Mouse (Mus musculus) ovary, postnatal 14 days (tissue): ENCODE data around the gene Tex33.
A peak's percentile ranks its signal among the peaks of the same experiment; 100 is the strongest.
"Not testable (repeated sequence)": the region's sequence is repeated elsewhere in the genome, so short reads cannot be mapped to it uniquely, and the experiment has no call there.

Experiments used
- DNase-seq: peaks from one replicate; pipeline ENCODE4 v3.0.0; 2022; ENCODE audit warnings: low spot score

The Tex33 gene

GRCm38 (mm10) chr15:78374204-78374603 lies 21.5 kb downstream of the Tex33 start:
- no peak for DNase-seq

DNA sequence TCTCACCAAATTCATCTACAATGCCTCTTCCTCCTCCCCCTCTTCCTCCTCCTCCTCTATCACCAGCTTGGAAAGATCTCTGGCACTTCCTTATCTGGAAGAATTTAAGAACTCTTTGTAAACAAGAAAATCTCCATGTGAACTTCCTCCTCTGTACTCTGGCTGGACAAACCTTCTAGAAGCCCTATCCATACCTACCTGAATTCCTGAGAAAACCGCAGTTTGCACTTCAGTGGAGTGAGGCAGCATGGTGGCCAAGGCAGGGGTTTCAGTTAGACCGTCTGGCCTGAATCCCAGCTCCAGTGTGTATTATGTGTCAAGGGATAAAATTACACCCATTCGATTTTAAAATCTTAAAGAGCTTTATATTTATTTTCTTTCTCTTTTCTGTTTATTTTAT lies 22.9 kb downstream of the Tex33 start:
- no peak for DNase-seq

DNA sequence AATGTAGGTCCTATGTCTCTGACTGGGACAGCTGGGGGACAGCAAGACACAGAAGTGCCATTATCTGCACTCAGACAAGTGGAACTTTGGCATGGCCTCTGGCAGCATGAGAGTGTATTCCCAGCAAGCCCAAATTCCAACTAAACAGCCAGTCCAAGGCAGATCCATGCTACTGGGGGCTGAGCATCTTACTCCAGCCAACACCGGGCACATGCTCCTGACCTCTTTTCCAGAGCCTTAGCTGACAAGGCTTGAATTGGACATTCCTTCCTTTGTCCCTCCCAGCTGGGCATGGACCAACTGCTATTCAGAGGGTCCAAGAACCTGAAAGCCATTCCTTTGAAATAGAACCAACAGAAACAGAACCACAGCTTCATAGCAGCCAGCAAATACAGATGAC lies 26.1 kb downstream of the Tex33 start:
- no peak for DNase-seq

DNA sequence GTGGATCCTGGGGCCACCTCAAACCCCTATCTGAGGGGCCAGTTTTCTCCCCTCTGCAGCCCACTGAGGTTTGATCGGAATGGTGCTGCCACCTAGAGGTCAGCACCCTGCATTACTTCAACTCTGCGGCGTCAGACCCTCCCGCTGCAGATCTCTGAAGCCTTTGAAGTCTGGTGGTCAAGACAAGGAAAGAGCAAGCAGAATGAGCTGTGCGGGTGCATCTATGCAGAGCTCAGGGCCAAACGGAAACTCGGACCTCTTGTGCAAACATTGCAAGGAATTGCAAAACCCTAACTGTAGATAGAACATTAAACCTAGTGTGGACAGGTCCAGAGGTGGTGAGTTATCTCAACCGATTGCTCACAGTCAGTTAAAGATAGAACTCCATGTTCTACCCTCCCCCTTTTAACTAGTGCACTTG lies 26.8 kb downstream of the Tex33 start:
- DNase-seq: peak; percentile 39

- no peak for DNase-seq
Measured at GRCm38 (mm10) chr15:78367811-78368210, 27.9 kb downstream of the Tex33 start.

- no peak for DNase-seq
Measured at GRCm38 (mm10) chr15:78366875-78367274, 28.8 kb downstream of the Tex33 start.

DNA sequence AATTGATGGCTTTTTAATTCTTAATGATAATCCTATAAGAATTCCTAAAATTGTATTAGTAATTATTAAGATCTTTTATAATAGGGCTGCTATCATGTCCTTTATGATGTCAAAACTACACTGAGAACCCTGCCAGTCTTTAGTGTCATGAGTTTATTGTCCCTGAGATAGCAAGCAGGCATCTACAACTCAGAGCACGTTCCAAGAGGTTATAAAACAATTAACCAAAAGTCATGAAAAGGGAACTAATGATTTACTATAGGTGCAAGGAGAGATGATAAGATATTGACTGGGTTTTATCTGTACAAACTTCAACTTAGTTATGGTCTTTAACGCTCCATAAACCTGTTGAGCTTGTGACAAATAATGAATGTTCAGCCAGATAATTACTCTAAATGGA lies 29.8 kb downstream of the Tex33 start:
- DNase-seq: no peak

DNA sequence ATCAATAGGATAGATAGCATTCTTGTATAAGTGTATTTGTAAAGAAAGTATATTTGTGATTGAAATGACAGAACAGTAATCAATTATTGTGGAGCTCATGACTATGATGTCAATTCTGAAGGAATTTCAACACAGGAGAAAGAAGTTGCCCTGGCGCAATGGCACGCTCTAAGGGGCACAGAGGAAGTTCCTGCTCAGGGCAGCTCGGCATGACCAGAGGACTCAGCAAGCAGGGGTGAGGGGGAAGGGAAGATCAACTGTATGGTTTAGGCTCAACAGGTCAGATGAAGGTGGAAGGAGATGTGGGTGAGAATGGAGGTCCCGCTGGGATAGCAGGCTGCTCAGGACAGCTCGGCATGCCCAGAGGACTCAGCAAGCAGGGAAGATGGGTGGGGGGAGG lies 40.2 kb downstream of the Tex33 start:
- DNase-seq: no peak

DNA sequence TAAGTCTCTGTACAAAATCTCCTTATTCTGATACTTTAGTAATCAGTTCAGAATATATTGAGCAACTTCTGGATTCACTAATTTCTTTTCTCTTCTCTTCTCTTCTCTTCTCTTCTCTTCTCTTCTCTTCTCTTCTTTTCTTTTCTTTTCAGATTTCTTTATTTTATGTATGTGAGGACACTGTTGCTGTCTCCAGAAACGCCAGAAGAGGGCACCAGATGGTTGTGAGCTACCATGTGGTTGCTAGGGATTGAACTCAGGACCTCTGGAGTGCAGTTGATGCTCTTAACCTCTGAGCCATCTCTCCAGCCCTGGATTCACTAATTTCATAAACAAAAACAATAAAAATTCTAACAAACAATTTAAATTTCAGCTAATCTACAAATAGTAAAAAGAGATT lies 40.8 kb downstream of the Tex33 start:
- peak; percentile 50 for DNase-seq

DNA sequence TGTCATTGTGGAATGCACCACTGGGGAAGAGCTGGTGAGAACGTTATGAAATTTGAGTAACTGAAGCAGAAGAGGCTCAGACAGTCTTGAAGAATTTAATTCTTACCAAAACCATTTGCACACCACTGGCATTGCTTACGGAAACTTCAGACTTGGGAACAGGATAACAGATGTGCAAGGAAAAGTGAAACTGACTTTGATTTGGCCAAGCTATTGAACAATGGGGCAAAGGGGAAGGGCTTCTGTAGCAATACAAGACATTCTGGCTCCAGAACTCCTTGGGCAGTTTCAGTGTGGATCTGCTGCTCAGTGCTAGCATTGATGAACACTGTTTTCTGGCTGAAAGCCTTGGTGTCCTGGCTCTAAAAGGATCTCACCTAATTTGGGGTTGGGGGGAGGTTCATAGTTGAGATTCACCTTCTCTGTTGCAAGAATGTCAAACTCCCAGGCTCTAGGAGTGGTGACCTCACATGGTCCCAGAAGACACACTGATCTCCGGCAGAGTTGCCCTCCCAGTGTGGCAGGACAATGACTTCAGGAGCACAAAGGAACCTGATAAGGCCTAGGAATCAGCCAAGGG lies 44.0 kb downstream of the Tex33 start:
- no peak for DNase-seq

DNA sequence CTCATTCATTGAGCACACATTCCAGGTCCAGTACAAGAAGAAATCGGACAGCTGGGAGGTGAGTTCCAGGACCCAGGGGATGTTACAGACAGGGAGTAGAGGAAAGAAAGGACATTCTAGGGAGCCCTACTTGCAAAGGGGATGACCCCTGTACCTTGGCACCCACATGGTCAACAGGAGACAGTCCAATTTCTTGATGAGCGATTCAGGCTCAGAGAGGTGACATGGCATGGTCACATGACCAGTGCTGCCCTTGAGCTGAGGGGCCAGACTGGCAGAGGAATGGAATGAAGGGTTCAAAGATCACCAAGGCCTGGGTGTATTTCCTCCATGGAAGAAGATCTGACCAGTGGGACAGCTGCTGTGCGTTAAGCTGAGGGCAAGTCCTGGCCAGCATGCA lies 51.1 kb downstream of the Tex33 start:
- DNase-seq: no peak

DNA sequence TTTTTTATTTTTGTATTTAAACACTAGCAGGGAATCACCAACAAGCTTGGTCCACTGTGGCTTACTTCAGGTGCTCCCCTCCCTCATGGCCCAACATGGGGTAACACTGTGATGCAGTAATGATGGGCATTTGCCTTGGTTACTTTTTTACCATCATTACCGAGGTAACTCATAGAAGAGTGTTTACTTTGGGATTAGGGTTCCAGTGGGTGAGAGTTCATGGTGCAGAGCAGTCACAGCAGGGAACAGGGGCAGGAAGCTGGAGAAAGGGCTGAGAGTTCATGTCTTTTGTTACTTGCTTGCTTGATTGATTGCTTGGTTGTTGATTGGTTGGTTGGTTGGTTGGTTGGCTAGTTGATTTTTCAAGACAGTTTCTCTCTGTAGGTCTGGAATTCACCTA lies 52.0 kb downstream of the Tex33 start:
- DNase-seq: no peak

DNA sequence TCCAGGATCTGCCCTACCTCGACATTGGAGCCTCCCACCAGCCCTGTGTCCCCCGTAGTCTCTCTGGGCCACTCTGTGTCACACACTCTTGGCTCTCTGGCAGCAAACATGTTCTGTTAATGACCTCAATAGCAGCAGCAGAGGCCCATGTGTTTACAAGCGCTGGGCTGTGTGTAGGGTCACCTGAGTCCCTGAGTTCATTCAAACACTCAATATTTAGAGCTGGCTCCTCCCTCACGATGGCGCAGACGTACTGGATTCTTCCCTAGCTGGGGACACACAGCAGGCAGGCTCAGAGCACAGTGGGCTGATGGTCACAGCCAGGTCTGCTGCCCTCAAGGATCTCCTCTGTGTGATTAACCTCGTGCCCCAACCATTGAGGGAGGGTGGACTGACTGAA lies 54.8 kb downstream of the Tex33 start:
- not testable (repeated sequence) for DNase-seq

- DNase-seq: peak; percentile 44
Measured at GRCm38 (mm10) chr15:78339627-78340423, 55.9 kb downstream of the Tex33 start.

DNA sequence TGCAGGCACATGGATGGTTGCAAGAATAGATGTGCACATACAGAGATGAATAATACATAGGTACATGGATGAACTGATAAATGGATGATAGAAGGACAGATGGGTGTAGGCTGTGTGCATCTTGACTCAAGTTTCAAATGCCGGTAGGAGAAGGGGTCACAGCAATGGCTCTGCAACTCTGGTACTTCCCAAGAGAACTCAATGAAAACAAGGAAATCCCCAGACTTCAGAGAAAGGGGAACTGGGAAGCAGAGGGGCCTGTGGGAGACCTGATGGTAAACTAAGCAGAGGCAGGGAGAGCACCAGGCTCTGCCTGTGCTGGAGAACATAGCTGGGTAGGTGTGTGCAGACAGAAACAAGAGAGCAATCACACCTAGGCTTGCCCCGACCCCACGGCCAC lies 61.3 kb downstream of the Tex33 start:
- DNase-seq: no peak

- no peak for DNase-seq
Measured at GRCm38 (mm10) chr15:78332981-78333380, 62.7 kb downstream of the Tex33 start.

- no peak for DNase-seq
Measured at GRCm38 (mm10) chr15:78331523-78332340, 64.0 kb downstream of the Tex33 start.

DNA sequence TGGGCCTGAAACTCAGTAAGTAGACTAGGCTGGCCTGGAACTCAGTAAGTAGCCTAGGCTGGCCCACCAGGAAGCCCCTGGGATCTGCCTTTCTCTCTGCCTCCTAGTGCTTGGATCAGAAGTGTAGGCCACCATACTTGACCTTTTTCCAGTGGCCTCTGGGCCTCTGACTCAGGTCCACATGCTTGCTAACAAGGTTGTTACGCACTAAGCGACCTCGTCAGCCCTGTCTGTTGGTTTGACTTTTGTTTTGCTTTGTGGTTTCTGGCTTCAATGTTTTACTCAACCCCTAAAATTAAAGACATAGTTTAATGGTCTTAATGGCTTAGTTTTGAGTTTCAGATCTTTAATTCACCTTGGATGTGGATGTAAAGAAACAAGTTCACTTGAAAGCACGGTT lies 65.0 kb downstream of the Tex33 start:
- DNase-seq: no peak

DNA sequence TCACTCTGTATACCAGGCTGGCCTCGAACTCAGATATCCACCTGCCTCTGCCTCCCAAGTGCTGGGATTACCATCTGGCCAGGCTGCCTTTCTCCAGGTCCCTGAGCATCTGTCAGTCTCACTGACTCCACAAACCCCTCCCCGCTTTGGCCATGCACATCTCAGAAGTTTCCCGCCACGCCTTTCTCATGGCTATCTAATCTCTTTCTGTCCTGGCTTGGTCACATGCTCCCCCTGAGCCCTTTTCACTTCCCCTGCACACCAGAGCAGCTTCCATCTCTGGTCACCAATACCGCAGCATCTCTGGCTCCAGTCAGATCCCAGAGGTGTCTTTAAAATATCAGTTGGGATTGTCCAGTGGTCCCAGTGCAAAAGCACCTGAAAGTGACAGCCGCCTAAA lies 65.7 kb downstream of the Tex33 start:
- DNase-seq: not testable (repeated sequence)

DNA sequence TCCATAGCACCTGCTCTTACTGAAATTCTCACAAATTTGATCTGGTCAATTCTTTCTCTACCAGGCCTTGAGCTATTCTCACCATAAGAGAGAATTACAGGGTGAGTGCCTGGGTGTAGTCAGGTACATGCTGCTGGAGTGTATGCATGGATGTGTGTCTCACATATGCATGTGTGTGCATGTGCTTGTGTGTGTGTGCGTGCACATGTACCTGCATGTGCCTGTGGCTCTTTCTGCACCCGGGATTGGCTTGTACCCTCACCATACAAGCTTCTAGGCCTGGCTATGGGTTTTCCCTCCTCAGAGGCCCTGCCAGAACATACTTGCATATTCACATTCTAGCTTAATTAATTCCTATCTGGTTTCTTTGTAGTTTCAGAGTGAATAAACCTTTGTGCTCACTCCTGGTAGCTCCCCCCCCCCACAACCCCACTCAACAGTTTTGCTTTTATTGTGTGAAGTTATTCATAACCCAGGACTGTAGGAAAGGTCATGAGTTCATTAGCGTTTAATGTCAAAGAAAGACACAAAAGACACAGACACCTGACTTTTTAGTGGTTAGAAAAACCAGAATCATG lies 67.1 kb downstream of the Tex33 start:
- no peak for DNase-seq
